Mouse (Mus musculus) heart, adult 2 months (tissue): ENCODE data around the gene Stat5b. TPM values are rescaled to one million over a fixed set of nuclear protein-coding genes. Genes with fewer than 3 reads are reported as not detected.

Experiments used
- DNase-seq, 2 experiments: peaks; one replicate each; pipeline ENCODE4 v3.0.0; 2021
- H3K27ac ChIP-seq: fragments of 200-600 bp; 2 replicates; pipeline ENCODE4 v1.8.1; 2022
- H3K27me3 ChIP-seq: fragments of 200-500 bp; 2 replicates; pipeline ENCODE4 v1.6.1; 2012; ENCODE audit warnings: mild to moderate bottlenecking, low read length, inconsistent platforms, mixed read lengths; ENCODE audit not compliant: control insufficient read depth, insufficient read depth
- H3K36me3 ChIP-seq: fragments of 200-500 bp; 2 replicates; pipeline ENCODE4 v1.6.1; 2012; ENCODE audit warnings: low read length, inconsistent platforms; ENCODE audit not compliant: control insufficient read depth, insufficient read depth
- H3K4me1 ChIP-seq: fragments of 200-500 bp; 2 replicates; pipeline ENCODE4 v1.6.1; 2011; ENCODE audit warnings: low read length; ENCODE audit not compliant: control insufficient read depth, insufficient read depth
- H3K4me3 ChIP-seq: fragments of 200-600 bp; 2 replicates; pipeline ENCODE4 v1.8.1; 2022
- H3K79me2 ChIP-seq: fragments of 200-500 bp; replicated peaks from 2 replicates; pipeline ENCODE4 v1.6.1; 2012; ENCODE audit warnings: mild to moderate bottlenecking, inconsistent platforms, low read length, moderate library complexity, mixed read lengths; ENCODE audit not compliant: control insufficient read depth, insufficient read depth
- H3K9ac ChIP-seq: fragments of 200-500 bp; 2 replicates; pipeline ENCODE4 v1.6.1; 2012; ENCODE audit warnings: low read depth, mild to moderate bottlenecking, control low read depth, inconsistent platforms, low read length, mixed read lengths
- CTCF ChIP-seq: fragments of 200-600 bp; IDR thresholded peaks from 2 replicates; pipeline ENCODE4 v1.8.1; 2022; ENCODE audit warnings: antibody characterized with exemption, mild to moderate bottlenecking, moderate library complexity
- EP300 ChIP-seq: fragments of 200-500 bp; IDR thresholded peaks from 2 replicates; pipeline ENCODE4 v1.6.1; 2011; ENCODE audit warnings: low read depth, low read length, control low read depth; ENCODE audit not compliant: insufficient read depth
- POLR2A ChIP-seq: fragments of 200-500 bp; IDR thresholded peaks from 2 replicates; pipeline ENCODE4 v1.6.1; 2011; ENCODE audit warnings: mild to moderate bottlenecking, low read depth, low read length, control low read depth; ENCODE audit not compliant: insufficient read depth
- WGBS: fragments of 180-500 bp; shearing (Covaris S2); methylation state at CpG from one replicate; pipeline ENCODE4 v1.1.7; 2018; 5-methylcytosine and 5-hydroxymethylcytosine counted together
- intact Hi-C: fragments of 180-260 bp; cut with DNase I; formaldehyde crosslinking; loops from one replicate; pipeline ENCODE4 v1.15.1; 2025
- polyA plus RNA-seq: library from polyadenylated mRNA; depleted of rRNA; stranded (reverse); fragments of >200 nt; gene quantifications from 2 replicates; pipeline ENCODE4 v1.2.3, GENCODE M21; 2012
- total RNA-seq, 2 experiments: library from RNA; stranded (reverse); gene quantifications; 2 replicates each; pipeline ENCODE4 v1.2.3; 2021

Stat5b gene
- total and polyA plus RNA-seq, 3 experiments: 35.4 to 65.2 (median 58.6) TPM

GRCm38 (mm10) chr11:100833466-100833865 lies 17.1 kb downstream of the Stat5b start:
- H3K9ac ChIP-seq: no peak overlapping the region
- TF ChIP-seq CTCF (peak; percentile 56), EP300 (0 out of 2 replicates have a peak, but pooled peaks have one; percentile 45), POLR2A (no peak)
- WGBS: 68% methylated on average over 7 of the region's 7 CpGs
- peaks cover 9% of the 10 kb centered on the region; the same call in 1 of the 2 replicates for H3K36me3 ChIP-seq
- H3K79me2 ChIP-seq: peaks cover 3% of the 10 kb centered on the region; the same call in 1 of the 2 replicates
- H3K27me3 ChIP-seq: no peaks in the 10 kb centered on the region
- no peak overlapping the region for H3K4me3 ChIP-seq
- H3K4me1 ChIP-seq: peaks cover 15% of the 10 kb centered on the region
- intact Hi-C loops: no loop called here
- DNase-seq: no peak
- no peak overlapping the region for H3K27ac ChIP-seq

- Histone ChIP-seq H3K79me2 (peaks cover 4% of the 10 kb centered on the region; the same call in 1 of the 2 replicates), H3K4me1 (peaks cover 22% of the 10 kb centered on the region), H3K9ac (no peak overlapping the region), H3K36me3 (peaks cover 9% of the 10 kb centered on the region; the same call in 1 of the 2 replicates), H3K4me3 (no peak overlapping the region), H3K27ac (peak overlapping the region; percentile 54), H3K27me3 (no peaks in the 10 kb centered on the region)
- 54% methylated on average over 10 of the region's 10 CpGs for WGBS
- no peak for TF ChIP-seq POLR2A
- no peak for TF ChIP-seq CTCF
- no peak for TF ChIP-seq EP300
- DNase-seq: no peak
- intact Hi-C loops: no loop called here
Observed at GRCm38 (mm10) chr11:100831396-100831795, 19.1 kb downstream of the Stat5b start.

- 50% methylated on average over 12 of the region's 12 CpGs for WGBS
- intact Hi-C loops: no loop called here
- no peak for DNase-seq
Observed at GRCm38 (mm10) chr11:100829691-100830090, 20.8 kb downstream of the Stat5b start.

GRCm38 (mm10) chr11:100828676-100829151 lies 21.8 kb downstream of the Stat5b start:
- TF ChIP-seq EP300: 0 out of 2 replicates have a peak, but pooled peaks have one; percentile 45
- TF ChIP-seq CTCF: 0 out of 2 replicates have a peak, but pooled peaks have one; percentile 5
- TF ChIP-seq POLR2A: no peak
- DNase-seq: peak; percentile 48 to 56
- Histone ChIP-seq H3K4me3 (no peak overlapping the region), H3K4me1 (peaks cover 30% of the 10 kb centered on the region), H3K27me3 (no peaks in the 10 kb centered on the region), H3K9ac (0 out of 2 replicates have a peak overlapping the region, but pooled peaks have one; percentile 15), H3K36me3 (peaks cover 9% of the 10 kb centered on the region; the same call in 1 of the 2 replicates), H3K79me2 (peaks cover 5% of the 10 kb centered on the region), H3K27ac (no peak overlapping the region)
- WGBS: 14% methylated on average over 10 of the region's 10 CpGs
- intact Hi-C loops: no loop called here

More at GRCm38 (mm10) chr11:100829691-100830090, 20.8 kb downstream of the Stat5b start:
- Histone ChIP-seq H3K4me3 (no peak overlapping the region), H3K27me3 (no peaks in the 10 kb centered on the region), H3K27ac (no peak overlapping the region; the same call in 1 of the 2 replicates), H3K79me2 (peaks cover 6% of the 10 kb centered on the region), H3K36me3 (peaks cover 9% of the 10 kb centered on the region; the same call in 1 of the 2 replicates), H3K4me1 (peaks cover 26% of the 10 kb centered on the region), H3K9ac (no peak overlapping the region)
- TF ChIP-seq CTCF (no peak), EP300 (no peak), POLR2A (no peak)

- no peak overlapping the region for H3K4me3 ChIP-seq
- 73% methylated on average over 13 of the region's 13 CpGs for WGBS
- DNase-seq: peak in 1 of 2 experiments; percentile 51
Observed at GRCm38 (mm10) chr11:100826161-100826866, 24.2 kb downstream of the Stat5b start.

GRCm38 (mm10) chr11:100825451-100825850 lies 25.1 kb downstream of the Stat5b start:
- Histone ChIP-seq H3K9ac (no peak overlapping the region), H3K36me3 (peaks cover 10% of the 10 kb centered on the region), H3K4me3 (no peak overlapping the region), H3K4me1 (peaks cover 39% of the 10 kb centered on the region), H3K27me3 (no peaks in the 10 kb centered on the region), H3K79me2 (peaks cover 6% of the 10 kb centered on the region), H3K27ac (no peak overlapping the region)
- intact Hi-C loops: no loop called here
- DNase-seq: no peak
- no peak for TF ChIP-seq CTCF
- TF ChIP-seq EP300: no peak
- no peak for TF ChIP-seq POLR2A
- WGBS: 85% methylated on average over 9 of the region's 9 CpGs

More at GRCm38 (mm10) chr11:100826161-100826866, 24.2 kb downstream of the Stat5b start:
- Histone ChIP-seq H3K36me3 (peaks cover 13% of the 10 kb centered on the region), H3K4me1 (peaks cover 39% of the 10 kb centered on the region), H3K79me2 (peaks cover 8% of the 10 kb centered on the region), H3K27me3 (no peaks in the 10 kb centered on the region), H3K27ac (no peak overlapping the region), H3K9ac (no peak overlapping the region)
- intact Hi-C loops: no loop called here
- no peak for TF ChIP-seq CTCF
- TF ChIP-seq EP300: no peak
- TF ChIP-seq POLR2A: no peak
